ENCODE assay signal across 9 mouse cellular contexts in the genomic region with DNA sequence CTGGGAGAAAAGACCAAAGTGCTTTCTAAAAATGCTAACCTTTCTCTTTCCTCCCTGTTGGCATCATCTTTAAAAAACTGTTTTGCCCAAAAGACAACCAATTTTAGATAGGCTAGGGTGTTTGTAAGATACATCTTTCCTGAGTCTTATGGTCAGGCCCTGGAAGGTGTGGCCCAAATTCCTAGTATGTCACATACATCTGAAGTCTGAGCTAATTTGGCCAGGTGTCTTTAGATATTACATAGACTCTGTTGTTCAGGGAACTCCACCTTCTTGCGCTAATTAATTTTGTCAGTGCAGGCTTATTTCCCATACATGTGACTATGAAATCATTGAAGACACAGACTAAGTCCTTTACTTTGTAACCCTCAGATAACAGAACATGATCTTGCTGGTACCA. TPM values are rescaled to one million over a fixed set of nuclear protein-coding genes. Genes with fewer than 3 reads are reported as not detected.
A peak's percentile ranks its signal among the peaks of the same experiment; 100 is the strongest.
DNase-seq lines count a peak whose midpoint lies in the region; ATAC-seq and TF ChIP-seq lines count a peak whose summit lies in the region.
"Had no signal": no experiment of that assay in that cellular context is flagged by ENCODE, and none has a peak within 500 bp of the region (broad histone marks: within the 10 kb centered on the region; RNA-seq: fewer than 3 reads in every experiment).

No protein-coding gene starts in this region.

- no peak for TF ChIP-seq POLR2A in lung, adult 2 months (IDR thresholded peaks at IDR 0.05; ENCODE audit: borderline replicate concordance, extremely low read depth, low read depth, low read length)

- H3K27me3 ChIP-seq in embryonic facial prominence, embryonic 13.5 days = no peaks in the 10 kb centered on the region
- no peaks in the 10 kb centered on the region for H3K27me3 ChIP-seq in limb, embryonic 10.5 days (ENCODE audit: low read depth, poor library complexity, severe bottlenecking)
- no peaks in the 10 kb centered on the region for H3K27me3 ChIP-seq in neural tube, embryonic 15.5 days (replicated peaks)

- peak overlapping the region; percentile 79 for H3K4me2 ChIP-seq in embryonic facial prominence, embryonic 13.5 days
- peak overlapping the region; percentile 81 for H3K4me2 ChIP-seq in neural tube, embryonic 15.5 days

- WGBS in lung, adult 2 months = 74% methylated on average over 1 of the region's 1 CpGs
- WGBS in embryonic facial prominence, embryonic 13.5 days = 78% methylated on average over 1 of the region's 1 CpGs
- 92% methylated on average over 1 of the region's 1 CpGs for WGBS in limb, embryonic 10.5 days
- 92% methylated on average over 1 of the region's 1 CpGs for WGBS in neural tube, embryonic 15.5 days

- no peak overlapping the region for H3K27ac ChIP-seq in embryonic facial prominence, embryonic 13.5 days
- no peak overlapping the region for H3K27ac ChIP-seq in limb, embryonic 10.5 days
- peak overlapping the region; percentile 9; the same call in 1 of the 2 replicates for H3K27ac ChIP-seq in neural tube, embryonic 15.5 days (replicated peaks)

- TF ChIP-seq CTCF in lung, adult 2 months (IDR thresholded peaks at IDR 0.05; ENCODE audit: insufficient read depth, low read length) = no peak

- peak overlapping the region; percentile 99; the same call in 1 of the 2 replicates for H3K9ac ChIP-seq in embryonic facial prominence, embryonic 13.5 days
- no peak overlapping the region for H3K9ac ChIP-seq in neural tube, embryonic 15.5 days (replicated peaks)

- no peak for ATAC-seq in embryonic facial prominence, embryonic 13.5 days (ENCODE audit: insufficient number of reproducible peaks, insufficient read depth, low FRiP score, low TSS enrichment, low read depth)
- ATAC-seq in neural tube, embryonic 15.5 days (ENCODE audit: low FRiP score) = no peak

- peak overlapping the region; percentile 29 for H3K4me3 ChIP-seq in lung, adult 2 months (replicated peaks; ENCODE audit: extremely low read depth, low read depth, low read length)
- peak overlapping the region; percentile 96 for H3K4me3 ChIP-seq in embryonic facial prominence, embryonic 13.5 days
- H3K4me3 ChIP-seq in limb, embryonic 10.5 days = peak overlapping the region; percentile 91
- peak overlapping the region; percentile 98 for H3K4me3 ChIP-seq in neural tube, embryonic 15.5 days (replicated peaks)

- no peaks in the 10 kb centered on the region for H3K9me3 ChIP-seq in embryonic facial prominence, embryonic 13.5 days
- no peaks in the 10 kb centered on the region for H3K9me3 ChIP-seq in limb, embryonic 10.5 days (replicated peaks)
- no peaks in the 10 kb centered on the region for H3K9me3 ChIP-seq in neural tube, embryonic 15.5 days (replicated peaks)

- no peaks in the 10 kb centered on the region for H3K36me3 ChIP-seq in embryonic facial prominence, embryonic 13.5 days
- H3K36me3 ChIP-seq in limb, embryonic 10.5 days = no peaks in the 10 kb centered on the region
- no peaks in the 10 kb centered on the region for H3K36me3 ChIP-seq in neural tube, embryonic 15.5 days

- H3K4me1 ChIP-seq in lung, adult 2 months (ENCODE audit: control insufficient read depth, insufficient read depth, low read length) = peaks cover 16% of the 10 kb centered on the region
- H3K4me1 ChIP-seq in embryonic facial prominence, embryonic 13.5 days = peaks cover 25% of the 10 kb centered on the region
- H3K4me1 ChIP-seq in limb, embryonic 10.5 days = peaks cover 13% of the 10 kb centered on the region
- peaks cover 32% of the 10 kb centered on the region for H3K4me1 ChIP-seq in neural tube, embryonic 15.5 days

- DNase-seq in lung, adult 2 months = no peak
- DNase-seq in lung, adult 18-20 months = no peak
- no peak for DNase-seq in limb, embryonic 10.5 days (ENCODE audit: low spot score)
- no peak for DNase-seq in urinary bladder, postnatal 25 days (ENCODE audit: low spot score)
- no peak for DNase-seq in frontal cortex, postnatal 10 days (ENCODE audit: low spot score in 2 of 2)
- DNase-seq: kidney, postnatal 4 days; right cerebral cortex, postnatal 4 days had no signal

RNA-seq across cellular contexts. Expression of a gene that starts 2.6 kb away (rescaled TPM):
- polyA plus RNA-seq in lung, adult 2 months (2012; rRNA removed) = 16.4 and 20.6 TPM in 2 replicates
- polyA plus RNA-seq in embryonic facial prominence, embryonic 13.5 days (2015; fragmentation: Nextera tagmentation; extraction: Ambion mirVana) = 137 and 150 TPM in 2 replicates
- 161 and 166 TPM in 2 replicates for polyA plus RNA-seq in limb, embryonic 10.5 days (2016; fragmentation: Nextera tagmentation; extraction: Ambion mirVana)
- 113 and 126 TPM in 2 replicates for polyA plus RNA-seq in neural tube, embryonic 15.5 days (2015; fragmentation: Nextera tagmentation; extraction: Ambion mirVana)

Comparison
In these comparisons a context has a peak if more than half of its experiments do, and no peak if none do; other contexts are left out.
1. H3K4me3 ChIP-seq: peak in every context shown above with its lines; median percentile 98 in neural tube, embryonic 15.5 days; 96 in embryonic facial prominence, embryonic 13.5 days; 91 in limb, embryonic 10.5 days; 29 in lung, adult 2 months.